Mouse (Mus musculus) lung, postnatal 10 days (tissue): Measurements from ENCODE around the gene Olfr635.
"Not testable (repeated sequence)": the region's sequence is repeated elsewhere in the genome, so short reads cannot be mapped to it uniquely, and the experiment has no call there.

Experiments used
- DNase-seq: peaks from one replicate; pipeline ENCODE4 v3.0.0; 2021

Olfr635 gene

GRCm38 (mm10) chr7:103970852-103971251, at the start of gene Olfr635:
Gene Olfr635 (plus strand): TSS chr7:103971152.
- no peak for DNase-seq

DNA sequence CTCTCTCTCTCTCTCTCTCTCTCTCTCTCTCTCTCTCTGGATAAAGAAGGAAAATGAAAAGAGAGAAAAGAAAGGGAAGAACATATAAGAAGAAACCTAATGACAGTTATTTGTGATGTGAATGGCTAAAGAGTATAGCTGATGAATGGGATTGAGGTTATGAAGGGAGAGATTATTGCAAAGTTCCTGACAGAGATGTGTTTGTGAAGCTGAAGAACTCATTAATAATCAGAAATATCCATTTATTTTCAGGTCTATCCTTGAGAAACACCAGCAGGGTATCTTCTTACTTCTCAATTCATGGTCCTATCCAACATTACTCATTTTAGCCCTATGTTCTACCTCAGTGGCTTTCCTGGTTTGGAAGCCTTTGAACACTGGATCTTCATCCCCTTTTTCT, 42.4 kb upstream of the Olfr635 start, which contains the start of gene Olfr631:
Gene Olfr631 (plus strand): TSS at position 301 of the 400 bp plus-strand sequence.
- no peak for DNase-seq

- DNase-seq: no peak
These were observed 36.7 kb upstream of the Olfr635 start, which contains the start of gene Olfr632 for GRCm38 (mm10) chr7:103934264-103934663. Gene Olfr632 (plus strand): TSS chr7:103934347.

GRCm38 (mm10) chr7:103942730-103943129, 28.2 kb upstream of the Olfr635 start:
- DNase-seq: peak; percentile 37

DNA sequence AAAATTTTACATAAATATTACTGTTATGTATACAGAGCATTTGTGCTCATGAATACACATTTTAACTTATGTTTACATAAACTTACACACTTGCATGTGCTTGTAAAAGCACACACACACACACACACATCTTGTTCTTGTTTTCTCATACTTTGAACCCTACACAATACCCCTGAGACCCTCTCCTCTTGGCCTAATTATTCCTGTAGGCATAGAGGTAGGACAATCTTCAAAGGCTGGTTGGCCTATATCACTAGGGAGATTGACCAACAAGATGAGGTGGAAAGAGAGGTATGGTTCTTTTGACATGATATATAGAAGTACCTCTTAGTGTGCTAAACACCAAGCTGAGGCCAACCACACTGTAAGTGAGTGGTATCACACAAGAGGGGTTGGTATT, 26.8 kb upstream of the Olfr635 start, which contains the start of gene Olfr633:
Gene Olfr633 (plus strand): TSS at position 301 of the 400 bp plus-strand sequence.
- no peak for DNase-seq

DNA sequence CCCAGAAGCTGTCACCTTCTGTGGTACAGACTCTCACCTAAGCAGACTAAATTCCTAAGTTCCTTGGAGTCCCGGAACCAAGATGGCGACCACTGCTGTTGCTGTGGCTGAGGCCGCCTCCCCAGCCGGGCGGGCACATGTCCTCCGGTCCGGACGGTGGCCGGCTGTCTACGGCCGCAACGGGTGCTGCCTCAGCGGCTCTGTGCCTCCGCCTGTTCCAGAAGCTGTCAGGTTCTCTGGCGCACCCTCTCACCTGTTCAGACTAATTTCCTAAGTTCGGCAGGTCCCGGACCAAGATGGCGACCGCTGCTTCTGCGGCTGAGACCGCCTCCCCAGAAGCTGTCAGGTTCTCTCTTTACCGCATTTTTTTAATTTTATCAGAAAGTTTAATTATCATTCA, 4.1 kb upstream of the Olfr635 start:
- DNase-seq: not testable (repeated sequence)

DNA sequence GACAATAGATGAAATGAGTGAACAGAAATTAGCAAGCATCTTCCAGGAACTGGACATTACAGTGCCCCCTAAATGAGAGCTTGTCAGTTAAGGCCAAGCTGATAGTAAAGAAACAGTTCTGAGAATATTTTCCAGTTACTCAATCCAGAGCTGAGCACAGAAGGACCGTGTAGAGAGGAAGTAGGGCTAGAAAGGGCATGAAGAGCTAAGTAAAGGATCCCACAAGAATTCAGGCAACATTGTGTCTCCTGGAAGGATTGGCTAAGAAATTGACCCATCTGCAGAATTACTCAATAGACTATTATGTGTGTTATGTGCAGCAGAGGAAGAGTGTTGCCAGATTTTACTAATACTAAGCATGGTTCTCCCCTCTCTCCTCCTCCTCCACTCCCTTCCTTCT, 830 bp downstream of the Olfr635 start:
- no peak for DNase-seq

DNA sequence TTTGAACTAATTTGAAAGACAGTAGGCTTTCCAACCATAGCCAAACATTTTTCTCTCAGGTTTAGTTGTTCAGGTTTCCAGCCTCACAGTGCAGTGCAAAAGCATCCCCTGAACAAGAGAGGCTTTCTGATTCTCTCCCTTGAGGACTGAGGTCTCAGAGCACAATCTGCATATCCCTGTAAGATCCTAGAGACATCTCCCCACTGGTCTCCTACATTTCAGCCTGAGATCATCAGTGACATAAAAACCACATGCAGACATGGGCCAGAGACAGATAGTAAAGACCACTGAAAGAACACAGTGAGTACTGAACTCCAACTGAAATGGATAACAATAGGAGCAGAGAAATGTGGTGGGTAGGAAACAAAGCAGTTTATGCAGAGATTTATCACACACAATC, 27.5 kb downstream of the Olfr635 start, which contains the start of gene Olfr638:
Gene Olfr638 (plus strand): TSS at position 301 of the 400 bp plus-strand sequence.
- DNase-seq: no peak

- no peak for DNase-seq
These were observed 28.2 kb downstream of the Olfr635 start for GRCm38 (mm10) chr7:103999124-103999523.

DNA sequence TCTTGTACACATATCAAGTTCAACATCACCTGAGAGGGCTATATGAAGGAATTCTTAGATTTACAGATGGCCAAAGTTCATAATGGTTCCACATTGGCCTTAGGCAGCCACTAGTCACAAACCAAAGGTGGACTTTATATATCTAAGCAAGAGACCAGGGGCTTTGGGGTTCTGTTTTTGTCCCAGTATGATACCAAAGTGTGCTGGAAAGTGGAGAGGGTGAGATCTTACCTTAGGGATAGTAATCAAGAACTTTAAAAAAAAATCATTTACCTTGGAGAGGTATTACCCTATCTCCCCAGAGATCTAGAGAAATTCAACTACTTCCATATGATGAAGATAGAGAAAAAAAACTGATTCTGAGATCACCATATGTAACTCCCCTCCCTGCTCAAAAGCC, 46.3 kb downstream of the Olfr635 start, which contains the start of gene Olfr639:
Gene Olfr639 (minus strand): TSS at position 101 of the 400 bp plus-strand sequence.
- DNase-seq: no peak

- DNase-seq: no peak
These were observed 48.0 kb downstream of the Olfr635 start for GRCm38 (mm10) chr7:104018953-104019352.

DNA sequence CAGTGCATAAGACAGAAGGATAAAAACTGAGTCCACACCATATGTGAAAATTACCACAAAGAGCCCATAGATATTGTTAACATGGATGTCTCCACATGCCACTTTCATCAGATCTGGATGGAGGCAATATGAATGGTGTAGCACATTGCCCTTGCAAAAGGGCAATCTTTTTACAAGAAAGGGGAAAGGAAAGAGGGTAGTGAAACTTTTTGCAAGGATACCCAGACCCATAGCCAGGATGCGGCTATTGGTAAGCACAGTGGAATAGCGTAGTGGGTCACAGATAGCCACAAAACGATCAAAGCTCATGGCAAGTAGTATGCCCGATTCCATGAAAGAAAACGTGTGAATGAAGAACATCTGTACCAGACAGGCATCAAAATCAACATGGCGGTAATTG, 50.7 kb downstream of the Olfr635 start:
- no peak for DNase-seq

- DNase-seq: no peak
These were observed 54.5 kb downstream of the Olfr635 start, which contains the start of gene Olfr640 for GRCm38 (mm10) chr7:104025473-104025872. Gene Olfr640 (minus strand): TSS chr7:104025573.

DNA sequence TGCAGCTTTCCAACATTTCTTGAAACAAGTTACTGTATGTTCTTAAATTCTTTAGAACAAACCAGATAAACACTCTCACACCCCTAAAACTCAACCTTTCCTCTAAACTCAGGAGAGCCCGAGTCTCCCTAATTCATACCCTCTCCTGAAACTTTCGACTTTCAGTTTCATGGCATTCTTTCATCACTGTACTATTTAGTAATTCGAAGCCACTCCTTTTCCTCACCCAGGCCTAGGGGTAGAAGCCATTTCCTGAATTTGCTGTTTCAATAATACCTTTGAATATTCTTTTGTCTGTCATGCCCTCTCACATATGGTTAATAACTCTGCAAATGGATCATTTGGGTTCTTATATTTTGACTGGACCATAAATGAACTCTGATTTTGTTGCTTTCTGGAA, 56.0 kb downstream of the Olfr635 start:
- DNase-seq: no peak

- DNase-seq: no peak
These were observed 64.2 kb downstream of the Olfr635 start, which contains the start of gene Olfr641 for GRCm38 (mm10) chr7:104035145-104035544. Gene Olfr641 (plus strand): TSS chr7:104035445.
